Mouse (Mus musculus): Measurements from ENCODE around the gene Arl4a. TPM values are rescaled to one million over a fixed set of nuclear protein-coding genes. Genes with fewer than 3 reads are reported as not detected.

Arl4a gene
- polyA plus RNA-seq (2015; fragmentation: Illumina TruSeq; extraction: RNeasy Lipid Tissue Mini Kit (QIAGEN cat#74804); ENCODE audit: low read depth, low replicate concordance) = 48.5 TPM

DNA sequence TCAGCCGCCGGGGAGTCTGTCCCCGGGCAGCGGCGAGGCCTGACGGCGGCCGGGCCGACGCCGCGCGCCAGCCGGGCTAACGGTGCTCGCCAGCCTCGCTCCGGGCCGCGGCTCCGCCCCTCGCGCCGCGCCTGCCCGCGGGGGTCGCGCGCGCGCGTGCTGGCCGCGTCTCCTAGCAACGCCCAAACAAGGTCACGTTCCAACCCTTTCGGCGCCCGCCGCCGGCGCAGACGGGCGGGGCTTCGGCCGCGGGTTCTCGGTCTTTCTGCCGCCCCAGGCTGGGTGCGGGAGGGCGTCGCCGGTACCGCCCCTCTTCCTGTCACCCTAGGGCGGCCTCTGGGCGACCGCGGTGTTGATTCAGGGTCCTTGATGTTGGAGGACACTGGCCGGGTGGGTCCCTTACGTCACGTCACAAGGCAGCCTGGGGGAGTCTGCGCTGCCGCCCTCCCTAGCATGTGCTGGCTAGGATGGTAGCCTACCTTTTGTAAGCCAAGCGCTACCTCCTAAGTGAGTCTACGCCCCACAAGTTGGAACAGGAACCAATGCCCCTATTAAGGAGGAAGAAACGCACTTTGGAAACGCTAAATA lies at the start of gene Arl4a:
Gene Arl4a, minus strand, starts transcription at position 150 of the 588 bp plus-strand sequence.

Other genes starting within 250 kb of the Arl4a start
- gene Scin, start 96.2 kb upstream of the Arl4a start, polyA plus RNA-seq (2015; fragmentation: Illumina TruSeq; extraction: RNeasy Lipid Tissue Mini Kit (QIAGEN cat#74804); ENCODE audit: low read depth, low replicate concordance) = not detected
- 0.65 TPM for gene Lsmem1, start 161.5 kb upstream of the Arl4a start, polyA plus RNA-seq (2015; fragmentation: Illumina TruSeq; extraction: RNeasy Lipid Tissue Mini Kit (QIAGEN cat#74804); ENCODE audit: low read depth, low replicate concordance)
- gene Ifrd1, start 210.5 kb upstream of the Arl4a start, polyA plus RNA-seq (2015; fragmentation: Illumina TruSeq; extraction: RNeasy Lipid Tissue Mini Kit (QIAGEN cat#74804); ENCODE audit: low read depth, low replicate concordance) = 99.0 TPM

Measured in brain, adult 10 weeks (tissue).